Mouse (Mus musculus) left cerebral cortex, postnatal 4 days (tissue): ENCODE data around the gene Camta1. TPM values are rescaled to one million over a fixed set of nuclear protein-coding genes. Genes with fewer than 3 reads are reported as not detected.
A peak's percentile ranks its signal among the peaks of the same experiment; 100 is the strongest.

Source experiments
- DNase-seq: peaks from one replicate; pipeline ENCODE4 v3.0.0-alpha.2; 2022
- intact Hi-C: fragments of 180-260 bp; cut with DNase I; formaldehyde crosslinking; loops from one replicate; pipeline ENCODE4 v1.15.1; 2025
- total RNA-seq, 2 experiments: library from RNA; stranded (reverse); gene quantifications; 2 replicates each; pipeline ENCODE4 v1.2.3; 2021

Camta1 gene
- total RNA-seq, 2 experiments from 2014 or later: 198 to 204 TPM

DNA sequence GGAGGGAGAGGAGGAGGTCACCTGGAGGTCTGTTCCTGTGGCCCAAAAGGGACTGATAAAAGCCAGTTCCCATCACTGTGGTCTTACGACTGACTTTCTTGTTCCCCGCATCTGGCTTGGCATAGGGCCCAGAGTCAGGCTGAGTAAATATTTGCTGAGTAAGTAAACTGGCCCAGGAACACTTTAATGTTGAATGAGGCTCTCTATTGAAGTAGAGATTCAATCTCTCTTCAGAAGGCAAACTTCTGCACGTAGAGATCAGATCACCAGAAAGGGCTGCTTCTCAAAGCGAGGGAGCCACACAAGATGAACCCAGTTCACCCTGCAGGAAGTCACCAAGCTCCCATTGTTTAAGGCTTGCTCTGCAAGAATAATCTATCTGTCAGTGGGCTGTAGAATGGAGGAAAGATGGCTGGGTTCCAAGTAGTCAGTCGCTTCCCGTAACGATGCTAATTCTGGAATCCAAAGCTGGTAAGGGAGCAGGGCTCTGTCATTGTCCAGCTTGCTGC, 681.2 kb downstream of the Camta1 start:
- DNase-seq: peak; percentile 46
- intact Hi-C loops: no loop called here

DNA sequence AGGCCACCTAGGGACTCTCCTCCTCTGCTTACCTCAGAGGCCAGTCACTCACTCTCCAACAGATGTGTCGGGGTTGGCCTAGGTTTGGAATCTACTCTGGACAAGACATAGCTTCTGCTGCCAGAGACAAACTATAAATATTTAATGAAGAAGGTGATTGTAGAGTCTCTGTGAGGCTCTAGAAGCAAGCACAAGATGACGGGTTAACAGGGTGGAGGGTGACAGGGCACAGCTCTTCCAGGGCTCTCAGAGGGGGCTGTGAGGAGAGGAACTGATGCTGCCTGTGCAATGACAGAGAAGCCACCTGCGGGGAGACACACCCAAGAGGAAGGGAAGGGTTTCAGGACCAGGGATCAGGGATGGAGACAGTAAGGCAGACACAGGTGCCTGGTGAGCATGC, 682.0 kb downstream of the Camta1 start:
- intact Hi-C loops: no loop called here
- DNase-seq: no peak

DNA sequence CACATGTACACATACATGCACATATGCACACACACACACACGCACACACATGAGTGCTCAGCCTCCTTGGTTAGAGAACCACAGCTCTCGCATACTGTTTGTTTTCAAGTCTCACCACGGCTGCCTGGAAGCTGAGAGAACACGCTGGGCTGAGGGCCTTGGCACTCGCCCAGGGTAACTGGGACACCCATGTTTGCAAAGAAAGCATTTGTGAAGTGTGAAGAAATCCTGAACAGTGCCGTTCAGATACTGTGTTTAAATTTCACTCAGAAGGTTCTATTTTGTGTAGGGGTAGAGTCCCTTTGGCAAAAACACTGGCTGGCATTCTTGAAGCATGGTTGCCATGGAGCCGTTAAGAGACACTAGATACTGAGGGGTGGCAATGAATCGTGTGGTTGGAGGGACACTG, 682.7 kb downstream of the Camta1 start:
- intact Hi-C loops: no loop called here
- DNase-seq: peak; percentile 72

DNA sequence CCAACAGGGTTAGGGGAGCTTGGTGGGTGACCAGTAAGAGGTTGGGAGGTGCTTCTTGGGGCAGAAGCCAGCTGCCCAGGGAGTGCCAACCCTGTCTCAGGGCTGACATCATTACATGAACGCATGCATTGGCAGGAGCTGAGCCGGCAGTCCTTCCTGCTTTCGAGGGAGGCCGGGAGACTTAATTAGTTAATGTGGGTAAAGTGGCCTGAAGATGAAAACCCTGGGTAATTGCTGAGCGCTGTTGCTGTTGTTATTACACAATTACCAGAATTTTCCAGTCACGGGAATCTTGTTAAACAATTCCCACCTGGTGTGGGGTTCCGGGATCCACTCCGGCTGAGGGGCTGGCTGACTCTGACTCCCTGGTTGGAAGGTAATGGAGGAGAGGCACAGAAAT, 689.1 kb downstream of the Camta1 start:
- intact Hi-C loops: no loop called here
- no peak for DNase-seq

DNA sequence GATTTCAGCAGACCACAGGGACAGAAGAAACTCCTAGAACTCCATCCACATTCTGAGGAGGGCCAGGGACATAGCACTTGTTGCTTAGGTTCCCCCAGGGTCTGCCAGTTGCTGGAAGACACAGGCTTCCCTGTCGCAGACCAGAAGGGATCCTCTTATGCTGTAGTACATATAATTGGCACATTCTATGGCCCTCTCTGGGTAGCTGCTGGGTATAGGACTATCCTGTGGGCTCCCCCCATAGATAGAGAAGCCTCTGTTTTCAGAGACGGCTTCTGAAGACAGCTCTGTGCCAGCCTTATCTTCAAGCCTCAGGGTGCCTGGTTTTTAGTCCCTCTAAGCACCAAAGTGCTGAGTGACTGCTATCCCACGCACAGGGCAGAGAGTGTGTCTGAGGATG, 690.6 kb downstream of the Camta1 start:
- DNase-seq: no peak
- intact Hi-C loops: no loop called here

DNA sequence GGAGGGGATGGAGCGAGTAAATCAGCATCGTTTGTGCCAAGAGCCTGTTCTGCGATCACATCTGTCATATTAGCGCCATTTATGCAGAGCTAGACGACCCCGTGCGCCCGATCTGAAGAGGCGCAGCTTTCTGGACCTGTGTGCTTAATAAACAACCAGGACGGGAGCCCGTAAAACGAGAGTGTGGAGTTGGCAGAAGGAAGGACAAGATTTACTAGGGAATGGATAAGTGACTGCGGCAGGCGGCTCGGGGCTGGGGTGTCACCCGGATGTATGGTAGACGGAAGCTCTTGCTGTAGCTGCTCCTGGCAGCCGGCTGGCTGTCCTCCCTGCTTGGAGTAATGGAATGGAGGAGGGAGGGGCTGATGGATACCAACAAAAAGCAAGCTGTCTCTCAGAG, 691.0 kb downstream of the Camta1 start:
- DNase-seq: no peak
- intact Hi-C loops: no loop called here

DNA sequence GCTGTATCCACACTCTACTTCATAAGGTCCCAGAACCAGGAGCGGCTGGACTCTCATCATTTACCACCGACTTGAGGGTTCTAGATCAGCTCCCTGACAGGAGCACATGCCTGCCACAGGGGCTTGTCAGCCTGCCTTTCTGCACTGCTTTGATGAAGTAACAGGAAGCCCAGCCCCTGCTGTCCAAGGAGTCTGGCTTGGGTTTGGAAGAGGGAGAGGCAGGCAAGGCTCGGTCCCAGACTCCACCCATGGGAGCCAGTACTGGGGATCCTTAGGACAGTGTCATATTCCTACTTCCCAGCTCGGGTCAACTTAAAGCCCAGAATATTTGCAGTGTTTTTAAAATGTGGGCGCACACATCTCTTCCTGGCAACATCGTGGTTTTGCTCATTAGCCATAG, 694.7 kb downstream of the Camta1 start:
- intact Hi-C loops: no loop called here
- DNase-seq: no peak

DNA sequence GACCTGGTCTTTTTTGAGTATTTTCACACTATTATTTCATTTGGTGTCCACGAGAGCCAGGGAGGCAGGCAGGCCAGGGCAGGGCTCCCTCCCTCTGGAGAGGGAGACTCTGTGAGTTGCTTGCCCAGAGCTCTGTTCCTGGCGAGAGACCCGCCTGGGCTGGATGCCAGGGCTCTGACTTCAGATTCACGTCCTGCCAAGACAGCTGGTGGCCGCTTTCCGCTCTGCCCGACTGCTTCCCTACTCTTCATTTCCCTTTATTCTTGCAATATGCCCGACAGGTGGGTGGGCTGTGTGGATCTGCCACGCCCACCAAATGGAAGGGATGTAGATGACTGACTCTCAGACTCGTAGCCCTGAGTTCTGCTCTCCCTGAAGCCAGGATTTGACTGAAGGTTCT, 696.1 kb downstream of the Camta1 start:
- intact Hi-C loops: no loop called here
- DNase-seq: peak; percentile 99

DNA sequence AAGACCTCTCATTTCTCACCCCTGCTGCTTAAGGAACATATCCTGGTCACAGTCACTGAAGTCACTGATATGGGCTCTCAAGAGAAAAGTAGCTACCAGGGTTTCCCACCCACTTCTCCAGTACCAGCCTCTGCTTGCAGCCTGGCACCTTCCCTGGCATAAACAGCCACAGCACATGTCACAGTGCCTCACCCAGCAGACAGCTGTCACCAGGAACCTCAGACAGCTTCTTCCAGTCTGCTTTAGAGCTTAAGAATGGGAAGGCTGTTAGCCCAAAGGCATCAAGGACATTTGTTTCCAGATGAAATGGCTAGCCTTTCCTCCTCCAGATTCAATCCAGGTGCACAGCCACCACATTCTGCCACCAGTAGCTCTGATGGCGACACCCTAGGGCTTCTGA, 697.4 kb downstream of the Camta1 start:
- intact Hi-C loops: no loop called here

DNA sequence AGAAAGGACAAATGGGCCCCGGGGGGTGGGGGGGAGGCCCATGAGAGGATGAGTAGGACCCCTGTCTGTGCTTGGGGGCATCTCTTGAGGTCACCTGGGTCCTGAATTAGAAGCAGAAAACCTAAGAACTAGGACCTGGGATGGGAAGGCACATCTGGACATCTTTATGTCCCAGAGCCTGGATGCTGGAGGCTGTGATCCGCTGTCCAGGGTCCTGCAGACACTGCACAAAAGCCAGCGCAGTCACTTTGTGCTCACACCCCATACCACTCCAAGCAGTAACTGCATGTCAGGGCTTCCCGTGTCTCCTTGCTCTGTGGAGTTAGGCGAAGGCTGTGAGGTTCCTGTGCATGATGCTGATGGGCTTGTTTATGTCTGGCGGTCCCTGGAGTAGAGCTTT, 699.8 kb downstream of the Camta1 start:
- intact Hi-C loops: no loop called here
- no peak for DNase-seq

More for the DNA sequence above, 697.4 kb downstream of the Camta1 start:
- no peak for DNase-seq

DNA sequence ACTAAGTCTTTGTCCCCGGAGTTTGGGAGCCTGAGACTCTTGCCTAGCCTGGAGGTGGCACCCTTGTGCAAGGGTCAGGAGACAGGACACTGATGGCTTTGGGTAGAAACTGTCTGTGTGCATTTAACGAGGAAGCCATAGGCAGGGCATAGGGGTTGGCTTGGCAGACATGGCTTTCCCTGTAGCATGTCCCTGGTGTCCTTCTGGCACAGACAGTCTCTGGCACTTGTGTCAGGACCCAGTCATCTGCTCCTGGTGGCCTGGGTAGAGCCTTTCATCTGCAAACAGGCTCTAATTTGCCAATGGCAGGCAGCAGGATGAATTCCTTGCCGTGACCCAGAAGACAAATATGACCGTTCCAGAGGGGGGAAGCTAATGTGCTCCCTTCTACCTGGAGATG, 700.7 kb downstream of the Camta1 start:
- intact Hi-C loops: no loop called here
- peak; percentile 61 for DNase-seq

DNA sequence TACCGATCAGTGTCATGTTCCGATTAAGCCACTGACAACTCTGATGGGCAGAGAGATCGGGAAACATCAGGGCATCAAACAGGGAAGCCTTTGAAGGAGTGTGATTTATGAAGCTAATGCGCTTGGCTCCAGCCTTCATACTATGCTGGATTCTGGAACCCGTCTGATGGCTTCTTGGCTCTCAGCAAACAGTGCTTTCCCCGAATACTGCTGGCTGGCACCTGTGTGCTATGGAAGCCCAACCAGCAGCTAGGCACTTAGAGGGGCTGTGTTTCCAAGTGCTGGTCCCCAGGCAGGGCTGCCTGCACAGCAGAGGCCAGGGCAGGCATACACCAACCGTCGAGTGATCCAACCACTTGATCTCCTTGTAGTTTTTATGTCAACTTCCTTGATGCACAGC, 701.2 kb downstream of the Camta1 start:
- intact Hi-C loops: no loop called here
- peak; percentile 54 for DNase-seq

DNA sequence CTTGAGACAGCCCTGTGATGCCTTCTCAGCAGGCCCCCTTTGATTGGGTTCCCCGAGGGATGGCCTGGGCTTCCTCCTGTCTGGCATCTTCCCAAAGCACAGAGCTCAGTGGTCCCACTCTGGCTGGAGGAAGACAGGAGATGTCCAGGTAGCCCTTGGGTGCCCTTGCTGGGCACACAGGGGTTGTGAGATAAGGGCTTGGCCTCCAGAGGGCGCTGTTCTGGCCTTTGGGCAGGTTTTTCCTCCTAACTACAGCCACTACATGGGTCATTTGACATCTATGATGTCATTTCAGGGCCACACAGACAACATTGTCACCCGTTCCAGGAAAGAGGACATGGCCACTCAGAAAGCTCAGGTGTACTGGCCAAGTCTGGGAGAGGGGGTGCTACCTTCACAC, 703.4 kb downstream of the Camta1 start:
- intact Hi-C loops: no loop called here
- DNase-seq: no peak

DNA sequence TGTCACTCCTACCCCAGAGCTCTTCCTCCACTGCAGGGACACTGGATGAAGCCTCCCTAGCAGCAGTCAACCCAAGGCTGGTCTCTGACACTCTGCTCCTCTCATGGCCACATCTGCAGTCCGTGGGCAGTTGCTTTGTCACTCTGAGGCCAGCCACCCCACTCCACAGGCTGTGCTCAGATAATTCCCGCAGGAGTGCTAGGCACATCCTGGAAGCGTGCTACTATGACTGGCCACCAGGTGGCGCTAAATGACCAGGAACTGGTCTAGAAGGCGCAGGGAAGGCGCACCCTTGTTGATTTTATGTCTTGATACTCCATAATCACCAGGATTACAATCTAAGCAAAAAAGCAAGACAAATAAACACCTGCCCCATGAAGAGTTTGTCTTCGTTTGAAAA, 704.8 kb downstream of the Camta1 start:
- intact Hi-C loops: no loop called here
- peak; percentile 93 for DNase-seq

DNA sequence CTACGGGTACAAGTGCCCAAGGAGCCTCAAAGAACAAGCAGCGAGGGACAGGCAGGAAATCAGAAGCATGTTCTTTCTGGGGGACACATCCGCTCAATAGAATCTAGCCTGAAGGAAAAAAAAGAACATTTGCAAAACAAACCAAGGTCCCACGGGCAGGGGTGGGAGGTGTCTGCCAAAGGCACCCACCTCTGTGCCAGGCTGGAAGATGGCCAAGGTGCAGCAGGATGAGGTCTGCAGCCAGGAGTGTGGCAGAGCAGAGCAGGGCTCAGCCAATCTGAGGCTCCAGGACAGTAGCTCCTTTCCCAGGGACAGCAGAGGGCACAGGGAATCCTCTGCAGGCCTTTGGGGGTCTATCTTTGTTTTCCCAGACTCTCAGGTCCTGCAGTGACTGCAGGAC, 706.1 kb downstream of the Camta1 start:
- intact Hi-C loops: no loop called here
- DNase-seq: peak; percentile 68

DNA sequence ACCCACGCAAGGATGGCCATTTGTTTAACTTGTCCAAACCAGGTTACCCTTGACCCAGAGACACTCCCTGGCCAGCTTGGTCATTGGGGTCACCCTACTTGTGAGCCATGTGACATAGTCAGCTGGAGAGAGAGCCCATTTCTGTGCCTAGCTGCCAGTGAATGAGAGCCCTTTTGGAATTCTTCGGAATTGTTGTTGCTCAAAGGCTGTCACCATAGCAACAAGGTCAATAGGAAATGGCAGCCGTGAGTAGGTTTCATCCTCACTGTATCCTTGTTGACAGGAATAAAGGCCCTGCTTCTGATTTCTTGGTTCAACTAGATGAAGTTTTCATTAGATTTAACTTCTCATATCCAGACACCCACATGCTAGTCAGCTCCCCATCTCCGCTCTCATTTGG, 707.4 kb downstream of the Camta1 start:
- intact Hi-C loops: loop anchor here (5.0 kb wide), 1 partner anchor 698 kb away; no protein-coding TSS in a partner anchor
- DNase-seq: no peak

DNA sequence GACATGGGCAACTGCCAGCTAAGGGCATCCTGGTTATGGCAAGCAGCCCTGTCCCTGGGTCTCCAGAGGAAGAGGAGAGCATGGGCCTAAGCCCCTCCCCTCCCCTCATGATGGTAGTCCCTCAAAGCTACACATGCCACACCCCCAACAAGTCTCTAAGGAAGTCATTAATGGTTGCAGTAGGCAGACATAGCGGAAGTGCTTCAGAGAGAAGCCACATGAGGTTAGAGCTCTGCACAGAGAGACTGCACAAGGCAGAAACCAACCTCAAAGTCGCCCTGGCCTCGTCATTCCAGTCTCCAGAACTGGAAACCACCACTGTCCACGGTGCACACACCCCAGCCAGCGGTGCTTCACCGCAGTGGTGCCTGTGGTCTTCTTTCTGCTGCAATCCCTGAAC, 709.7 kb downstream of the Camta1 start:
- intact Hi-C loops: loop anchor here (5.0 kb wide), 1 partner anchor 700 kb away; no protein-coding TSS in a partner anchor
- DNase-seq: no peak

DNA sequence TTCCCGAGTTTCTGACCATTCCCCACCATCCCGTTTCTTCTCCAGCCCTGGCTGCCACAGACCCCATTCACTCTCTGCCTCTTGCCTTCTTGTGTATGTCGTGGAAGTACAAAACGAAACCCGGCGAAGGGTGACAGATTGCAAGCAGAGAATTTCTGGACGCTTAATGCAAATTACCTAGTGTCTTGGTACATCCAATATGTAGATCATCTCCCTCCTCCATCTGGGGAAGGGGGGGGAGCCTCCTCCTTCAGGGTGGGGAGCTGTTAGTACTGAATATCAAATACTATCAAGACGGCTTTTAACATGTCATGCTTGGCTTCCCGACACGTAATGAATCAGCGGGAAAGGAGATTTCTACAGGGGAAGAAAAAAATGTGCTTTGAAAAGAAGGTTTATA, 710.8 kb downstream of the Camta1 start:
- DNase-seq: no peak
- intact Hi-C loops: loop anchor here (5.0 kb wide), 1 partner anchor 701 kb away; no protein-coding TSS in a partner anchor

DNA sequence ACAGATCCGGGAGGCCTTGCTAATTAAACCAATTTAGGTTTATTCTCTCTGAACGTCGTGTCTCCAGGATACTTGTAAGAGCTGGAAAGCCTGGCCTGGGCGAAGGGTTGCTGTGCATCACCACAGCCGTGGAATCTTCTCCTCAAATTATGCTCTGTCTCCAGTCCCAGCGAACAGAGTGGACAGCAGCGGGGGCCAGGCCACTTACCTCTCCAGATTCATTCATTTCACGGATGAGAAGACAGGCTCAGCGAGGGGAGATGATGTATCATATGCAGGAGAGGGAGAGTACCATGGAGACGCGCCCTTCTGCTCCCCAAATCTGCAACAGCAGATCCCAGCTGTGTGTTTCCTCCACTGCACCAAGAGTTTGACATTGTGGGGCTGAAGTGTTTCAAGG, 711.6 kb downstream of the Camta1 start:
- intact Hi-C loops: loop anchor here (5.0 kb wide), 1 partner anchor 702 kb away; no protein-coding TSS in a partner anchor
- no peak for DNase-seq

DNA sequence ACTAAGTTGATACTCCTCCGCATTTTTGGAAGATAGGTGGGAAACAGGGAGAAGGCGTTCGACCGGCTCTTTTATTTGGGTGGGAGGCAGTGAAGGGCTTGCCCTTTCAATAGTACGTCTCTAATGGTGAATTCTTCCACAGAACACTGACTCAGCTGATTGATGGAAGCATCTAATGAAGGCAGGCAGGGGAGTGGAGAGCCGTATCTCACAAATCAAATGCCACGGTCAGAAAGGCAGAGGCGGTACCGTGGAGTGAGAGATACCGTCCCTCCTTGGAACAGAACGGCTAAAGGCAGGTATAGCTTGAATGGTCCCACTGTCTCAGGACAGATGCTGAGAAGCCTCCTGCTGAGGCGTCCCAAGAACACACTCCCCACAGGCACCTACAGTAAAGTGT, 714.1 kb downstream of the Camta1 start:
- no peak for DNase-seq
- intact Hi-C loops: no loop called here

DNA sequence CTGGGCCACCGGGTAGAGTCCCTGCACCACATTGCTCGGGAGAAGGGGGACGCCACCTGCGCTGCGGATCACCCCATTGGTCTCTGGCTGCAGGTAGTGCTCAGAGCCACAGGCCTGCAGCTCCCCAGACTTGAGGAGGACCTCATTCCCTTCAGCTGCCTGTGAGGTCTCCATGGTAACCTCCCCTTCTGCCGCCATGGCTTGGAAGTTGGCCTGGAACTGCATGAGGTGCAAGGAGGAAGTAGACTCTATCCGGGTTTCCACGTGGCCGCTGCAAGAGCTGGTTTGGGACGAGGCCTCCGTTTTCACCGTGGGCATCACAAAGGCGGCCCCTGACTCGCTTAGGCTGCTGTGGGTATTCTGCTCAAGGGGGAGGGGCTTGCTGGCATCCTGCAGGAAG, 717.6 kb downstream of the Camta1 start:
- intact Hi-C loops: loop anchor here (5.0 kb wide), 2 partner anchors 72 to 177 kb away; no protein-coding TSS in a partner anchor

DNA sequence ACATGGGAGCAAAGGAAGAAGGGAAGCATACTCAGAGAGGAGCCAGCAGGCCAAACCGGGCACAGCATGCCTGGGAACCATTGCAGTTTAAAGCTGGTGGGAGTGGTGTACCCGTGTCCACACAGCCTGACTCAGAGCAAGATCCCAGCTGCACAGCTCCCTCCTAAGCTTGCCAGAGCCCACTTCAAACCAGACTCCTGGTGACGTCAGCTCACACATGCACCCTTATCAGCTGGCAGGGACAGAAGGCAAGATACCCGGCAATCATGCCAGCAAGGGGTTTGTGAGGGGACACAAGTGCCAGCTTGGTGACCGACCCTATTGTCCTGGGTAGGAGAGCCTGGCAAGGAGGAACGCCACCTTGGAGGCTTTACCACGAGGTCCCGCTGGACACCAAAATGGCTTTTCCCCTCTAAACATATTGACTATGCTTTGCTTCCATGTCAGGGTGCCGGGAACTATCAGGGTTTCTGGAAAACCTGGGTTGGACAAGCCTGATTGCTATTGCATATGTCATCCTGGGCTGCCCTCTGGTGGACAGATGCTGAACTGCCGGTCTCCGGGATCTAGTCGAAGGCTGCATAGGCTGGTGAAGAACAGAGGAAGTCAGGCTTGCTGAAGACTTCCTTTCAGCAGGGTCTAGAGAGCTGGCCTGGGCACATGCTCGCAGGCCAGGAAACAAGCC, 720.3 kb downstream of the Camta1 start:
- peak; percentile 99 for DNase-seq
- intact Hi-C loops: loop anchor here (5.0 kb wide), 2 partner anchors 69 to 174 kb away; no protein-coding TSS in a partner anchor

More for the DNA sequence above, 717.6 kb downstream of the Camta1 start:
- no peak for DNase-seq
